Mouse (Mus musculus) ES-E14 (cell line): ENCODE measurements at regions not wholly inside any gene's neighbourhood (a gene's known extent, or its start where the extent isn't known, plus 50 kb on each side); places are given as distances from the start of the nearest gene placed in this dataset.

Experiments used
- DNase-seq: peaks from one replicate; pipeline ENCODE4 v3.0.0-alpha.2; 2013; ENCODE audit warnings: low read depth, low spot score
- H3K27ac ChIP-seq: 2 replicates; pipeline ENCODE4 v1.5.1; 2012; ENCODE audit warnings: low read depth, mild to moderate bottlenecking, low read length, moderate library complexity, mixed read lengths; ENCODE audit not compliant: poor library complexity, insufficient read depth, severe bottlenecking
- H3K36me3 ChIP-seq: 2 replicates; pipeline ENCODE4 v1.6.1; 2012; ENCODE audit warnings: mild to moderate bottlenecking, low read length, moderate library complexity, mixed read lengths; ENCODE audit not compliant: control insufficient read depth, poor library complexity, insufficient read depth, severe bottlenecking
- H3K4me1 ChIP-seq, 2 experiments: fragments of 150-350 bp in 1 of 2; sonication (generic) in 1 of 2; 2 replicates each; pipeline ENCODE4 v1.6.1; 2012; ENCODE audit warnings: low read length in 2 of 2, mild to moderate bottlenecking in 1 of 2, mixed read lengths in 1 of 2; ENCODE audit not compliant: control insufficient read depth in 2 of 2, insufficient read depth in 2 of 2, poor library complexity in 1 of 2
- H3K4me3 ChIP-seq, 2 experiments: fragments of 150-350 bp in 1 of 2; sonication (generic) in 1 of 2; 2 replicates each; pipeline ENCODE4 v1.5.1; 2012; ENCODE audit warnings: low read length in 2 of 2, low read depth in 1 of 2, mild to moderate bottlenecking in 1 of 2, mixed read lengths in 1 of 2; ENCODE audit not compliant: insufficient read depth in 1 of 2, poor library complexity in 1 of 2, severe bottlenecking in 1 of 2
- H3K9ac ChIP-seq: 2 replicates; pipeline ENCODE4 v1.6.1; 2012; ENCODE audit warnings: low read depth, mild to moderate bottlenecking, low read length, mixed read lengths; ENCODE audit not compliant: poor library complexity, insufficient read depth, severe bottlenecking
- H3K9me3 ChIP-seq: fragments of 150-350 bp; sonication (generic); 2 replicates; pipeline ENCODE4 v1.6.1; 2012; ENCODE audit warnings: low read depth, mild to moderate bottlenecking, low read length; ENCODE audit not compliant: control insufficient read depth, insufficient read depth
- CHD2 ChIP-seq: IDR thresholded peaks from 2 replicates; pipeline ENCODE4 v1.6.1; 2014; ENCODE audit warnings: mild to moderate bottlenecking, low read depth, low read length, inconsistent platforms
- HCFC1 ChIP-seq: IDR thresholded peaks from 2 replicates; pipeline ENCODE4 v1.6.1; 2012; ENCODE audit warnings: low read length, inconsistent platforms, borderline replicate concordance; ENCODE audit not compliant: insufficient read depth
- MAFK ChIP-seq: IDR thresholded peaks from 2 replicates; pipeline ENCODE4 v1.6.1; 2014; ENCODE audit warnings: mild to moderate bottlenecking, low read depth, low read length, inconsistent platforms; ENCODE audit not compliant: insufficient read depth
- ZC3H11A ChIP-seq: IDR thresholded peaks from 2 replicates; pipeline ENCODE4 v1.6.1; 2012; ENCODE audit warnings: low read depth, mild to moderate bottlenecking, inconsistent platforms, low read length, borderline replicate concordance
- ZNF384 ChIP-seq: IDR thresholded peaks from 2 replicates; pipeline ENCODE4 v1.6.1; 2012; ENCODE audit warnings: low read depth, low read length, inconsistent platforms
- in situ Hi-C, 2 experiments: fragments of 600-800 bp; cut with MboI; formaldehyde crosslinking; loops; one replicate each; pipeline ENCODE4 v1.15.1; 2025; ENCODE audit warnings: low sequenced_read_pairs in 2 of 2, inconsistent platforms in 1 of 2; ENCODE audit not compliant: unreplicated experiment in 2 of 2

- no peak overlapping the region for H3K27ac ChIP-seq
- no peak overlapping the region for H3K4me3 ChIP-seq
- in situ Hi-C loops: no loop called here
- no peaks in the 10 kb centered on the region for H3K4me1 ChIP-seq
- H3K9me3 ChIP-seq: no peaks in the 10 kb centered on the region
- TF ChIP-seq CHD2 (no peak), MAFK (no peak), ZNF384 (no peak), HCFC1 (no peak), ZC3H11A (no peak)
- H3K9ac ChIP-seq: no peak overlapping the region
- no peak for DNase-seq
- no peaks in the 10 kb centered on the region for H3K36me3 ChIP-seq
Observed at GRCm38 (mm10) chr10:96822344-96823335, 205.8 kb downstream of the Btg1 start.

GRCm38 (mm10) chr10:96826234-96826788 is 209.5 kb downstream of the Btg1 start:
- H3K27ac ChIP-seq: no peak overlapping the region
- no peak overlapping the region for H3K9ac ChIP-seq
- TF ChIP-seq ZNF384 (no peak), MAFK (no peak), CHD2 (no peak), ZC3H11A (no peak)
- no peaks in the 10 kb centered on the region for H3K36me3 ChIP-seq
- in situ Hi-C loops: no loop called here
- H3K9me3 ChIP-seq: no peaks in the 10 kb centered on the region
- DNase-seq: no peak
- H3K4me3 ChIP-seq: no peak overlapping the region
- no peaks in the 10 kb centered on the region for H3K4me1 ChIP-seq

- no peaks in the 10 kb centered on the region for H3K36me3 ChIP-seq
- no peak for DNase-seq
- H3K4me1 ChIP-seq: no peaks in the 10 kb centered on the region
- no peak overlapping the region for H3K27ac ChIP-seq
- no peak overlapping the region for H3K4me3 ChIP-seq
- TF ChIP-seq MAFK: no peak
- no peak for TF ChIP-seq ZNF384
- TF ChIP-seq CHD2: no peak
- TF ChIP-seq ZC3H11A: no peak
- no peak for TF ChIP-seq HCFC1
- in situ Hi-C loops: no loop called here
- H3K9me3 ChIP-seq: no peaks in the 10 kb centered on the region
- H3K9ac ChIP-seq: no peak overlapping the region
Observed at GRCm38 (mm10) chr10:96827971-96828370, 211.2 kb downstream of the Btg1 start.

GRCm38 (mm10) chr10:96828581-96829246 is 211.9 kb downstream of the Btg1 start:
- Histone ChIP-seq H3K9ac (no peak overlapping the region), H3K27ac (no peak overlapping the region), H3K4me1 (no peaks in the 10 kb centered on the region), H3K4me3 (no peak overlapping the region), H3K36me3 (no peaks in the 10 kb centered on the region), H3K9me3 (no peaks in the 10 kb centered on the region)
- in situ Hi-C loops: no loop called here
- TF ChIP-seq CHD2 (no peak), ZC3H11A (no peak), HCFC1 (no peak), ZNF384 (no peak), MAFK (no peak)
- DNase-seq: no peak
